Mouse (Mus musculus) heart, embryonic 10.5 days (tissue): ENCODE measurements around the gene Tmem81. TPM values are rescaled to one million over a fixed set of nuclear protein-coding genes. Genes with fewer than 3 reads are reported as not detected.

Experiments
- DNase-seq: peaks from one replicate; pipeline ENCODE4 v3.0.0-alpha.2; 2017; ENCODE audit warnings: low spot score
- H3K27ac ChIP-seq: fragments of 300-500 bp; sonication (generic); 2 replicates; pipeline ENCODE4 v1.5.1; 2016; ENCODE audit warnings: mild to moderate bottlenecking
- H3K27me3 ChIP-seq: fragments of 300-500 bp; sonication (generic); 2 replicates; pipeline ENCODE4 v1.6.1; 2016; ENCODE audit warnings: mild to moderate bottlenecking; ENCODE audit not compliant: poor library complexity, insufficient read depth, severe bottlenecking
- H3K36me3 ChIP-seq: fragments of 300-500 bp; sonication (generic); 2 replicates; pipeline ENCODE4 v1.6.1; 2016; ENCODE audit warnings: mild to moderate bottlenecking, moderate library complexity
- H3K4me1 ChIP-seq: fragments of 300-500 bp; sonication (generic); 2 replicates; pipeline ENCODE4 v1.6.1; 2016; ENCODE audit warnings: mild to moderate bottlenecking
- H3K4me3 ChIP-seq: fragments of 300-500 bp; sonication (generic); 2 replicates; pipeline ENCODE4 v1.5.1; 2016; ENCODE audit warnings: mild to moderate bottlenecking, moderate library complexity
- H3K9me3 ChIP-seq: fragments of 300-500 bp; sonication (generic); 2 replicates; pipeline ENCODE4 v1.6.1; 2016; ENCODE audit warnings: mild to moderate bottlenecking, moderate library complexity
- WGBS: fragments of 180-500 bp; shearing (Covaris S2); methylation state at CpG from one replicate; pipeline ENCODE4 v1.1.7; 2016; 5-methylcytosine and 5-hydroxymethylcytosine counted together
- polyA plus RNA-seq: library from polyadenylated mRNA; unstranded; fragments of >200 nt; fragmentation: Nextera tagmentation; extraction: Ambion mirVana; gene quantifications from 2 replicates; pipeline ENCODE4 v1.2.1, GENCODE M21; 2016

The Tmem81 gene
- polyA plus RNA-seq, 1 experiment from 2014 or later = 1.2 TPM

DNA sequence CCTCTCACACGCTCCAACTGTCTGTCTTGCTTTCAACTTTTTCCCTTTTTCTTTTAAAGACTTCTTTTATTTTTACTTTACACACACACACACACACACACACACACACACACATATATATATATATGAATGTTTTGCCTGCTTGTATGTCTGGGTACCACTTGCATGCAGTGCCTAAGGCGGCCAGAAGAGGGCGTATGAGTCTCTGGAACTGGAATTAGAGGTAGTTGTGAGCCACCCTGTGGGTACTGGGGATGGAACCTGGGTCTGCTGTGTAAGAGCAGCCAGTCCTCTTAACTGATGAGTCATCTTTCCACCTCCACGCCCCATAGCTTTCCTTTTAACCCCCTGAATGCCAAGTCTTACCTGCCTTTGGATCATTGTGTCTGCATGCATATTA lies 17.9 kb downstream of the Tmem81 start:
- Histone ChIP-seq H3K36me3 (no peaks in the 10 kb centered on the region), H3K27ac (no peak overlapping the region), H3K9me3 (no peaks in the 10 kb centered on the region), H3K27me3 (peaks cover 54% of the 10 kb centered on the region), H3K4me3 (no peak overlapping the region), H3K4me1 (peaks cover 9% of the 10 kb centered on the region)
- DNase-seq = no peak
- 28% methylated on average over 4 of the region's 4 CpGs for WGBS

GRCm38 (mm10) chr1:132525832-132526231 lies 19.8 kb downstream of the Tmem81 start:
- no peak overlapping the region for H3K27ac ChIP-seq
- WGBS = 9% methylated on average over 10 of the region's 10 CpGs
- H3K27me3 ChIP-seq = peaks cover 59% of the 10 kb centered on the region
- no peak overlapping the region for H3K4me3 ChIP-seq
- no peak for DNase-seq
- H3K4me1 ChIP-seq = peaks cover 14% of the 10 kb centered on the region
- H3K9me3 ChIP-seq = no peaks in the 10 kb centered on the region
- no peaks in the 10 kb centered on the region for H3K36me3 ChIP-seq

GRCm38 (mm10) chr1:132528071-132528470 lies 22.0 kb downstream of the Tmem81 start:
- Histone ChIP-seq H3K36me3 (no peaks in the 10 kb centered on the region), H3K4me1 (peaks cover 15% of the 10 kb centered on the region), H3K9me3 (no peaks in the 10 kb centered on the region), H3K4me3 (no peak overlapping the region), H3K27me3 (peaks cover 63% of the 10 kb centered on the region), H3K27ac (no peak overlapping the region)
- WGBS = 88% methylated on average over 13 of the region's 13 CpGs
- no peak for DNase-seq

DNA sequence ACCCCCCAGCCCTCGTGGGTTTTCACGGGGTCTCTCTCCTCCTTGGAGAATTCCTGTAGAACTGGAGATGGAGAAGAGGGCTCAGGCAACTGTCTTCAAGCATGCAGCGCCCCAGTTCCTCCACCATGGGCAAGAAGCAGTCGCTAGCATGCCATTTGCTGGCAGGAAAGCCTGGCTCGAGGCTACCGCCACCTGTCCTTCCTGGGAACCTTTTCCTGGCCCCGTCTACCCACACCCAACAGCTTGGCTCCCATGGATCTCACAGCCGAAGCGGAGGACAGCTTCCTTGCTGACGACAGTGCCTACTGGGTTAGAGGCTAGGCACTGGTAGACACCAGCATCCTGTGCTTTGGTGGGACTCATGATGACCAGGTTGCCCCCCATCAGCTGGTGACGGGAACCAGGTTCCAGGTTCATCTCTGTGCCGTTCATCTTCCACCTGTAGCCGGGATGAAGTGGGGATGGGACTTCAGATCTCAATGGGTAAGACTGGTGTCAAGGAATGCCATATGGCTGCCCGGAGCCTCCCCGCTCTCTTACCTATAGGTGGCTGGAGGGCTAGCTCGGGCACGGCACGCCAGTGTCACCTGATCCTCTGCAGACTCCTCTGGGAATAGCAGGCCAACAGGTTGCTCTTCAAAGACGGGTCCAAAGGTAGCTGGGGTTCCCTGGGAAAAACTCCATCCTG lies 22.8 kb downstream of the Tmem81 start:
- Histone ChIP-seq H3K9me3 (no peaks in the 10 kb centered on the region), H3K4me3 (no peak overlapping the region), H3K4me1 (peaks cover 23% of the 10 kb centered on the region), H3K36me3 (no peaks in the 10 kb centered on the region), H3K27ac (no peak overlapping the region), H3K27me3 (peaks cover 63% of the 10 kb centered on the region)
- WGBS = 82% methylated on average over 19 of the region's 19 CpGs
- no peak for DNase-seq

- H3K4me3 ChIP-seq = no peak overlapping the region
These were observed 24.7 kb downstream of the Tmem81 start for GRCm38 (mm10) chr1:132530631-132531191.

DNA sequence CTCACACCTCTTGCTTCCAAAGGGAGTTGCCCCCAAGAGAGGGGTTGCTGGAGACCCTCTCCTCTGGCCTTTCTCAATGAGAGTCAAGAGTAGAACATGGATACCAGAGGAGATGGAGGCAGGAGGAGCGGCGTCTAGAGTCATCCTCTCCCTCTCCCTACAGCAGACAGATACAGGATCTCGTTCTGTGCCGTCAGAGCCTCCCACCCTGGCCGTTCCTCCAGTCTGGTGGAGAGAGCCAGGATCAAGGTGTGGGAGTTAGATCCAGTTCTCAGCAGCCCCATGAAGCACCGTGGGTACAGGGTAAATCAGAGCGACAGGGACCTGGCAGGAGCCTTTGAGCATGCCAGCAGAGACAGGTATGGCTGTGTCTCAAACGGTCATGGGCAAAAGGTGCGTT lies 26.5 kb downstream of the Tmem81 start:
- H3K36me3 ChIP-seq = no peaks in the 10 kb centered on the region
- WGBS = 42% methylated on average over 9 of the region's 9 CpGs
- no peak overlapping the region for H3K27ac ChIP-seq
- H3K4me3 ChIP-seq = no peak overlapping the region
- H3K4me1 ChIP-seq = peaks cover 28% of the 10 kb centered on the region
- peaks cover 71% of the 10 kb centered on the region for H3K27me3 ChIP-seq
- H3K9me3 ChIP-seq = no peaks in the 10 kb centered on the region
- no peak for DNase-seq

More at GRCm38 (mm10) chr1:132530631-132531191, 24.7 kb downstream of the Tmem81 start:
- H3K36me3 ChIP-seq = no peaks in the 10 kb centered on the region
- H3K4me1 ChIP-seq = peaks cover 28% of the 10 kb centered on the region
- 0 out of 2 replicates have a peak overlapping the region, but pooled peaks have one; percentile 22 for H3K27ac ChIP-seq
- DNase-seq = no peak
- H3K27me3 ChIP-seq = peaks cover 75% of the 10 kb centered on the region
- WGBS = 6% methylated on average over 5 of the region's 5 CpGs
- no peaks in the 10 kb centered on the region for H3K9me3 ChIP-seq

- H3K4me3 ChIP-seq = no peak overlapping the region
- H3K27me3 ChIP-seq = peaks cover 78% of the 10 kb centered on the region
- H3K36me3 ChIP-seq = no peaks in the 10 kb centered on the region
- no peaks in the 10 kb centered on the region for H3K9me3 ChIP-seq
- H3K4me1 ChIP-seq = peaks cover 30% of the 10 kb centered on the region
- DNase-seq = no peak
- H3K27ac ChIP-seq = no peak overlapping the region
- 5% methylated on average over 8 of the region's 8 CpGs for WGBS
These were observed 27.8 kb downstream of the Tmem81 start for GRCm38 (mm10) chr1:132533840-132534239.

GRCm38 (mm10) chr1:132535541-132535940 lies 29.5 kb downstream of the Tmem81 start:
- Histone ChIP-seq H3K27me3 (peaks cover 86% of the 10 kb centered on the region), H3K9me3 (no peaks in the 10 kb centered on the region), H3K4me1 (peaks cover 29% of the 10 kb centered on the region), H3K27ac (no peak overlapping the region), H3K4me3 (no peak overlapping the region), H3K36me3 (no peaks in the 10 kb centered on the region)
- DNase-seq = no peak
- WGBS = 90% methylated on average over 4 of the region's 4 CpGs

- WGBS = 71% methylated on average over 3 of the region's 3 CpGs
- H3K9me3 ChIP-seq = no peaks in the 10 kb centered on the region
These were observed 30.4 kb downstream of the Tmem81 start for GRCm38 (mm10) chr1:132536416-132536815.

DNA sequence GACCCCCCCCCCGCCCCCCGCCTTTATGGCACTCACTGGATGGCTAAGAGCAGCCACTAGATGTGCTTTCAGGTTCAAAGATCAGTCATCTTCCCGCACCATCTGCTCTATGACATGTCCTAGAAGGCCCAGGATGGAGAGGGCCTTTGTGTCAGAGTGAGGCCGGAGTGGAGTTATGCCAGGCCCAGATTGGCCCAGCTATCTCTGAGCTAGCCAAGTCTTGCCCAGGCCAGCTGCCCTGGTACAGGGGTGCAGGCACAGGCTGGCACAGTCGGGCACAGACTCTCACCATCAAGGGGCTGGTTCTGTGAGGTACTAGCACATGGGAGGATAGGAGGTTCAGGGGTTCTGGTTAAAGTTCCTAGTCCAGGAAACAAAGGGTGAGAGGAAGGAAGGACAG lies 31.7 kb downstream of the Tmem81 start:
- H3K27me3 ChIP-seq = peaks cover 86% of the 10 kb centered on the region
- no peaks in the 10 kb centered on the region for H3K9me3 ChIP-seq
- DNase-seq = no peak
- H3K27ac ChIP-seq = no peak overlapping the region
- H3K4me1 ChIP-seq = peaks cover 43% of the 10 kb centered on the region
- whole genome bisulfite sequencing = 72% methylated on average over 5 of the region's 5 CpGs
- H3K36me3 ChIP-seq = no peaks in the 10 kb centered on the region
- no peak overlapping the region for H3K4me3 ChIP-seq

More at GRCm38 (mm10) chr1:132536416-132536815, 30.4 kb downstream of the Tmem81 start:
- no peak for DNase-seq
- no peak overlapping the region for H3K27ac ChIP-seq
- peaks cover 31% of the 10 kb centered on the region for H3K4me1 ChIP-seq
- H3K36me3 ChIP-seq = no peaks in the 10 kb centered on the region
- peaks cover 86% of the 10 kb centered on the region for H3K27me3 ChIP-seq
- H3K4me3 ChIP-seq = no peak overlapping the region

DNA sequence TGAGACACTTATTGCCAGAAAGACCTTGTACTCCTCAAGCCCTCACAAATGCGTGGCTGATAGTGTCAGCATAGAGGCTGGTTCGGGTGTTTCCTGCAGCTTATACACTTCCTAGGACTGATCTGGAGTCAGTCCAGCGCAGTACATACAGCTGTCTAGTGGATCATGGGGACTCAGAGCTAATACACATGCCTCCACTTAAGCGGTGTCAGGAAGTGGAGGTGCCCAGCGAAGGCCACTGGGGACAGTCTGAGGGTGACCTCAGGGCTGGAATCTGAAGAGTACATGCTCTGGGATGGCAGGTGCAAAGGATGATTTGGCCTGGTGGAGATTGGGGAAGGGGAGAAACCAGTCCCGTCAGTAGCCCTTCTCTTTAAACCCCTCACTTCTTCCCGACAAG lies 34.7 kb downstream of the Tmem81 start:
- H3K4me1 ChIP-seq = peaks cover 33% of the 10 kb centered on the region
- H3K27ac ChIP-seq = no peak overlapping the region
- H3K27me3 ChIP-seq = peaks cover 86% of the 10 kb centered on the region
- H3K36me3 ChIP-seq = no peaks in the 10 kb centered on the region
- WGBS = 43% methylated on average over 7 of the region's 7 CpGs
- H3K4me3 ChIP-seq = no peak overlapping the region; the same call in 1 of the 2 replicates
- DNase-seq = no peak
- no peaks in the 10 kb centered on the region for H3K9me3 ChIP-seq

DNA sequence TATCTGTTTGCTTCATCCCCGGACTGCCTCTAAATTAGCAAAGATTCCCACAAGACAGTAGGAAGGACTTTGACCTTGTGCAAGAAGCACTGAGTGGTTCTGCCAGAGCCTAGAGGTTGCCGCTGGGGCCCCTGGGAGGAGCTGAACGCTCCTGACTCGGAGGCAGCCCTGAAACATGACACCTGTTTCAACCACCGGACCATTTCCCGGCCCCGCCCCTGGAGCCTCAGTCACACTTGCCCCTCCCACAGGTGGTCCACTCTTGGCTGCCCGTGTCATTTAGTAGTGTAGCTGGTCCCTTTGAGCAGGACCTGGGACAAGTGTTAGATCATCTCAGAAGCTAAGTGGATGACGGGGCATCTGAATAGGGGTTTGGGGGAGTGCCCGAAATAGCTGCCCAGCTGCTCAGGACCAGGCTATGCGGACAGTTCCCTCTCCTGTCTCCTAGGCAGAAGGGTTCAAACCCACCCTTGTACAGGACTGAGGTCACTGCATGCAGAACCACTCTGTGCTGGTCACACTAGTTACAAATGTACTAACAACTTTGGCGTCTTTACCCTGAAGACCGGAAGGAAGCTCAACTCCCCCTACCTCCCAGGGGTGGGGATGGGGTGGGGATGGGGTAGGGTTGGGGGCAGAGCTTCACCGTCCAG lies 35.3 kb downstream of the Tmem81 start:
- 3% methylated on average over 14 of the region's 14 CpGs for WGBS
- peaks cover 38% of the 10 kb centered on the region for H3K4me1 ChIP-seq
- H3K27ac ChIP-seq = no peak overlapping the region
- no peak for DNase-seq
- H3K36me3 ChIP-seq = no peaks in the 10 kb centered on the region
- no peak overlapping the region; the same call in 1 of the 2 replicates for H3K4me3 ChIP-seq
- H3K27me3 ChIP-seq = peaks cover 92% of the 10 kb centered on the region
- H3K9me3 ChIP-seq = no peaks in the 10 kb centered on the region
